Mouse (Mus musculus) kidney, adult 9 months (tissue): ENCODE results near the gene Dcaf11.
A peak's percentile ranks its signal among the peaks of the same experiment; 100 is the strongest.

Source experiments
- DNase-seq: peaks from one replicate; pipeline ENCODE4 v3.0.0; 2022

Gene Dcaf11

DNA sequence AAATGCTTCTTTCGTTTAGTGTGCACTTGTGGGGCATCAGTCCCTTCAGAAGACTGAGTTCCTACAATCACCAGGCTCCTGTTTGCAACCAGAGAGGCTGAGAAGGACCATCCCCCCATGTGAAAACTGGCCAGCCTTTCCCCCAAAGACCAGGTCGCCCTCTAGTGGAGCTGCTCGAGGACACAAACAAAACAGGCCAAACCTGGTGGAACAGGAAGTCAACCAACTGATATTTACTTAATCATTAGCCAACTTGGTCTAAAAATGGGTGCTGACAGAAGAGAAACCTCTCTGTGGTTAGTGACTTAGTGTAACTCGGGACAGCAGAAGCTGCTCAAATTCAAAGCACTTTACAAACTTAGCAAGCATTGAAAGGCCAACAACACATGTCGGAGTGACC is 2.8 kb upstream of the Dcaf11 start:
- peak; percentile 95 for DNase-seq

DNA sequence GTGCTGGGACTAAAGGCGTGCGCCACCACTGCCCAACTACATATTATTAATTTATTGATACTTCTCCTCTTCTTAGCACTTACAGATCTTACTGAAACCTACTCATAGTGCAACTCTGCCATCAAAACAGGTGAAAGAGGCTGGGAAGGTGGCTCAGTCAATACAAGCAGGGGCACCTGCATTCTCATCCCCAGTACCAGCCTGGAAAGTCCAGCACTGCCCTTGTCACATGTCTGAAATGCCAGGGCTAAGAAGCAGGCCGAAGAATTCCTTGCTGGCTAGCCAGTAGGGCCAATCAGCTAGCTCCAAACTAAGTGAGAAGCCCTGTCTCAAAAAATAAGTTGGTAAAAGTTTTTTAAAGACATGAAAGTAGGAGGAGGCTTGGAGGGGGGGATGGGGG is 2.2 kb upstream of the Dcaf11 start:
- DNase-seq, result peak; percentile 60

DNA sequence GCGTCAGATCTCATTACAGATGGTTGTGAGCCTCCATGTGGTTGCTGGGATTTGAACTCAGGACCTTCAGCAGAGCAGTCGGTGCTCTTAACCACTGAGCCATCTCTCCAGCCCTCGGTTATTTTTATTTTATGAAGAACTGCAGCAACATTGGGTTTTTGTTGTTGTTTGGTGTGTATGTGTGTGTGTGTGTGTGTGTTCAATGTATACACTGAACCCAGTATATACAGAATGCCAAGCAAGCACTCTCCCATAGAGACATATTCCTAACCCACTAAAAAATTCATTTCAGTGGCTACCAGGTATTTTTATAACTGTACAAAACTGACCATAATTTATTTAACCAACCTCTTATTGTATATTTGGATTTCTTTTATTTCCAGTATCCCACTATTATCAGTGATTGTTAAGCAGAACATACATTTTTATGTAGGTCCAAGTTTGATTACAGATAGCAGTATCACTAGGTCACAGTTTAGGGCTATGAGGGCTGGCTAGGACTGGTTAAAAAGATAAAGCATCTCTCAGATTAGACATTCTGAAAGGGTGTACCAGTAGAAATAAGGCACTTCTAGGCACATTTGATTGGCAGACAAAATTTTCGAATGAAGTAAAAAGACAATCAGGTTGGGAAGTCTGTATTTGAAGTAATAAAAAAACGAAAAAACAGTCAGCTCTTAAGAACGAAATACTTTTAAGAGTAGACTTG is 912 bp upstream of the Dcaf11 start:
- DNase-seq, result no peak

DNA sequence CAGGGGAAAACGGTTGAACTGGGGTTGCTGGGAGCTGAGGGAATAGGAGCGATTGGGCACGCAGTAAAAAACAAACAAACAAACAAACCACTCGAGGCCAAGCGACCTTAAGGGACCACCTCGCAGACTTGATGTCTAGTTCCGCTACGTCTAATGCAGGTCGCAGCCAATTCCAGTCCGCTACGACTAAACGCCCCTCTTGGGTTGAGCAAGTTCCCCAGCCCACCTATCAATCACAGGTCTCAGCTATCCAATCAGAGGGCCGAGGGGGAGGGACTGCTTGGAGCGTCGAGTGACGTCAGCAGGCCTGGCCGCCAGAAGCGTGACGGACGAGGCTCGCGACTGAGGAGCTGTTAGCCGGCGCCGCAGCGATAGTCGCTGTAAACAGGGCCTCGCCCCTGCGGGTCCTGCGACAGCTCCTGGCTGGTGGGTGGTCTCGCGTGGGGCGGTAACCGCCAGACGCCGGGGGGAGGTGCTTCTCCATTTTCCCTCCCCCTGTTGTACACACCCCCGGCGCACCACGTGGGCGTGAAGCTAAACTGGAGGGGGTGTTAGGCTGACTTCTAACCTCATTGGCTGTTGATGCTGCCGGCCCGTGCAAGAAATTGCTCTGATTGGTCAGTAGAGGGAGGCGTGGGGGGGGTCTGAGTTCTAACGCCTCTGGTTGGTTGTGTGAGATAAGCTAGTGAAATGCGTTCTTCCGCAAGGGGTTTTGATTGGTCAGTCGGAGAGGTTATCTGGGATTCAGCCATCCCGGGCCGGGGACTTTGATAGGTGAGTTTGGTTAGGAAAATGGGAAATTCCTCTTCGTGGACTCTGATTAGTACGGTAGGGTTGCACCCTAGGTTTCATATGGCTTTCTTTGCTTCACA is 632 bp downstream of the Dcaf11 start, which contains the start of gene A730061H03Rik:
Gene A730061H03Rik, minus strand, starts transcription at position 205 of the 872 bp plus-strand sequence.
- peak; percentile 99 for DNase-seq

DNA sequence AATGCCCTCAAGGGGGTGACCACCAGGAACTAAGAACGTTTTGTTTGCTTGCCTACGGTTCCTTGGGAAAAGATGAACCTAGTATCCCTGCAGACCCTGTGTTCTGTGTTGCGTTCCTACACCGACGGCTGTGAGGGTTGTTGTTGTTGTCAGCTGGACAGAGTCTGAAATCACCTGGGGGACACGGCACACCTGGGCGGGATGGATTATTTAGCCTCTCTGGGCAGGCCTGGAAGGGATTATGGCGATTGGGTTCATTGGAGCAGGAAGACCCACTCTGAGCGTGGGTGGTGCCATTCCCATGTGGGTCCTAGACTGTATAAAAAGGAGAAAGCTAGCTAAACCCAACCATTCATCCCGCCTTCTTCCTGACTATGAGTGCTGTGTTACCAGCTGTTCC is 2.1 kb downstream of the Dcaf11 start:
- no peak for DNase-seq

DNA sequence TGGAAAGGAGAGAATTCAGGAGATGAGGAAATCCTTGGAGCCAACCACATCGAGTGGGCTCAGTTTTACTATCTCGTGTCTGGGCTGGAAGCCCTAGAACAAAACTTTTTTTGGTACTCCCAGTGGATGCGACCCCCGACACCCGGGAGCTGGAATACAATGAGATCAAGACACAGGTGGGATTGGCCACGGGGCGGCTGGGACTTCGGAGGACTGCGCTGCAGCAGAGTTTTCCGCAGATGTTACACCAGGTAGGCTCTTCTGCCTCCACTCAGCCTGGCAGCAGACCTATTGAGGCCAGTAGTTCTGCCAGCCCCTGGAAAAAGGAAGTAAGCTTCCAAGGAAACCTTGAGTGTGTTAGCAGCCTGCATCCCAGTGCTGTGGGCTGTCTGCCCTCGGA is 3.4 kb downstream of the Dcaf11 start:
- no peak for DNase-seq

DNA sequence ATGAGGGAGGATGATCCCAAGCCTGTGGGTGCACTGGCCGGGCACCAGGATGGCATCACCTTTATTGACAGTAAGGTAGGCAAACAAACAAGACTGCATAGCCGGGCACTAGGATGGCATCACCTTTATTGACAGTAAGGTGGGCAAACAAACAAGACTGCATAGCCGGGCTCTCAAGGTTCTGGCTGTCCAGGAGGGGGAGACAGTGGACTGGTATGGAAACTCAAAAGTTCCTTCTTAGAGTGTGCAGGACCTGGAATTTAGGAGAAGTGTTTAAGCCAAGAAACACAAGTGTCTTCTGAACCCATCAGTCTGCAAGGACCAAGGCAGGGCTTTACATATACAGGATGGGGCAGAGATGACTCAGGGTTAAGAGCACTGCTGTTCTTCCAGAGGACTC is 5.9 kb downstream of the Dcaf11 start:
- DNase-seq, result no peak

DNA sequence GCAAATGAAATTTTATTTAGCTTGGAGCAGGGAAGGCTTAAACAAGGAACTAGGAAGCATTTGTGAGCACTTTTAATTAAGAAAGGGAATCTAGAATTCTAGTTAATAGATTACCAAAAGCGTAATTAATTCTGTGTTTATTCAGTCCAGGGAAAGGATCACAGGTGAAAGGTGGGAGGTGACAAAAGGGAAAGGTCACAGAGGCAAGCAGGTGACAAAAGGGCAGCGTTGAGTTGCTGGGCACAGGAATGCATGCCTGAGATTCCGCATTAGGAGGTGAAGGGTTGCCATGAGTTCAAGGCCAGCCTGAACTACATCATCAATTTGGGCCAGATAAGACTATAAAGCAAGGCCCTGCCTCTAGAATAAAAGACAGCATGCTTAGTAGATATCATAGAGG is 7.7 kb downstream of the Dcaf11 start:
- DNase-seq, result peak; percentile 64

DNA sequence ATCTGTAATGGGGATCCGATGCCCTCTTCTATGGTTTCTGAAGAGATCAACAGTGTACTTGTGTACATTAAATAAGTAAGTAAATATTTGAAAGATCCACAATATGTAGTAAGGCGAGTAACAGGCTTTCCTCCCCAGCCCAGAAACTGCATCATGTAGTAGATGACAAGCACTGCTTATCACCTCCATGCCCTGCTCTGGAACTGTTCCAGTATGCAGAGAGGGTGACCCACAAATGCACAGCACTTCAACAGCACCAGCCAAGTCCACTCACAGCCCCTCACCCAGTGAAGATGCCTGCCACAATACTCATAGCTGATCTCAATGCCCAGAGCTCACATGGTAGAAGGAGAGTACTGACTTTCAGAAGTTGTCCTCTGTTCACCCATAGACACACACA is 10.8 kb downstream of the Dcaf11 start:
- DNase-seq, result no peak

DNA sequence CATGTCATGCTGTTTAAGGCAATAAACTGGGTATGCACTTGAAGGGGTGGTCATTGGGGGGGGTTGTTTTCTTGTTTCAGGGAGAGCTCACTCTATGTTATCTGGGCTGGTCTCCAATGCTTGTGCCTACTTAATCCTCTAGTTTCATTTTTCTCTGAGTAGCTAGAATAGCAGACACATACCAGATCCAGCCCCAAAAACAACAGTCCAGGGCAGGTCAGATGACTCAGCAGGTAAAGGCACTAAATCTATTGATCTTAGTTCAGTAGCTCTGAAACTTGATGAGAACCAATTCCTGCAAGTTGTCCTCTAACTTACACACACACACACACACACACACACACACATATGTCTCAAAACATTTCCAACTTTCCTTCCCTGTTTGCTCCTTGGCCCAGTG is 12.0 kb downstream of the Dcaf11 start:
- no peak for DNase-seq

DNA sequence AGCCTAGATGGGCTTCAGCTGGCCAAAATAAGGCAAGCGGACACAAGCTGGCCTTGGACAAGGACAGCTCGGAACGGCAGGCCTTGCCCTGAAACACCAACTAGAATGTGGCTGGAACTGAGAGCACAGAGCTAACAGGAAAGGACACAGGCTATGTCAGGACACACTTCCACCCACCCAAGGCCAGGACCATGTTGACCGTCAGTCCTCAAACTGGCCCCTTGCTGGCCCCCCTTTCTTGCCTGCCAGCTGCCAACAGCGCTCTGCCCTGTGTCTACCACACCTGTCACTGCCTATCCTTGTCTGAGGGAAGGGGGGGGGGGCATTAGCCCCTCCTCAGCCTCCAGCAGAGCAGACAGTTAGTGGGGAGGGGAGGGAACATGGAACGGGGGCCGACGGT is 15.5 kb downstream of the Dcaf11 start, which contains the start of gene Fitm1:
Gene Fitm1, plus strand, starts transcription at position 316 of the 400 bp plus-strand sequence.
- DNase-seq, result no peak

DNA sequence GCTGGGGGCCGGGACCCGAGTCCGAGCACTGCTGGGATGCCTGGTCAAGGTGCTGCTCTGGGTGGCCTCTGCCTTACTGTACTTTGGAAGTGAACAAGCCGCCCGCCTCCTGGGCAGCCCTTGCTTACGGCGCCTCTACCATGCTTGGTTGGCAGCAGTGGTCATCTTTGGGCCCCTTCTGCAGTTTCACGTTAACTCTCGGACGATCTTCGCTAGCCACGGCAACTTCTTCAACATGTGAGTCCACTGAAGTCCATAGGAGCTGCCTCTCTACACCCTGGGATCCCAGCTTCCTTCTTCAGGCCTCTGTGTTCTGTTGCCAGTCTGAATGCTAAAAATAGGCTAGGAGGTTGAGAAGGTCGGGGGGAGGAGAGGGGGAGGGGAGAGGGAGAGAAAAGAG is 15.9 kb downstream of the Dcaf11 start:
- peak; percentile 66 for DNase-seq

DNA sequence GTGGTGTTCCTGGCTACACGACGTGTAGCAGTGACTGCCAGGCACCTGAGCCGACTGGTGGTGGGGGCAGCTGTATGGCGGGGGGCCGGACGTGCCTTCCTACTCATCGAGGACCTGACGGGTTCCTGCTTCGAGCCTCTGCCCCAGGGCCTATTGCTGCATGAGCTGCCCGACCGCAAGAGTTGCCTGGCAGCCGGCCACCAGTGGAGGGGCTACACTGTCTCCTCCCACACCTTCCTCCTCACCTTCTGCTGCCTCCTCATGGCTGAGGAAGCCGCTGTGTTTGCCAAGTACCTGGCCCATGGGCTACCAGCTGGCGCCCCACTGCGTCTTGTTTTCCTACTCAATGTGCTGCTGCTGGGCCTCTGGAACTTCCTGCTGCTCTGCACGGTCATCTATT is 16.6 kb downstream of the Dcaf11 start:
- peak; percentile 42 for DNase-seq

DNA sequence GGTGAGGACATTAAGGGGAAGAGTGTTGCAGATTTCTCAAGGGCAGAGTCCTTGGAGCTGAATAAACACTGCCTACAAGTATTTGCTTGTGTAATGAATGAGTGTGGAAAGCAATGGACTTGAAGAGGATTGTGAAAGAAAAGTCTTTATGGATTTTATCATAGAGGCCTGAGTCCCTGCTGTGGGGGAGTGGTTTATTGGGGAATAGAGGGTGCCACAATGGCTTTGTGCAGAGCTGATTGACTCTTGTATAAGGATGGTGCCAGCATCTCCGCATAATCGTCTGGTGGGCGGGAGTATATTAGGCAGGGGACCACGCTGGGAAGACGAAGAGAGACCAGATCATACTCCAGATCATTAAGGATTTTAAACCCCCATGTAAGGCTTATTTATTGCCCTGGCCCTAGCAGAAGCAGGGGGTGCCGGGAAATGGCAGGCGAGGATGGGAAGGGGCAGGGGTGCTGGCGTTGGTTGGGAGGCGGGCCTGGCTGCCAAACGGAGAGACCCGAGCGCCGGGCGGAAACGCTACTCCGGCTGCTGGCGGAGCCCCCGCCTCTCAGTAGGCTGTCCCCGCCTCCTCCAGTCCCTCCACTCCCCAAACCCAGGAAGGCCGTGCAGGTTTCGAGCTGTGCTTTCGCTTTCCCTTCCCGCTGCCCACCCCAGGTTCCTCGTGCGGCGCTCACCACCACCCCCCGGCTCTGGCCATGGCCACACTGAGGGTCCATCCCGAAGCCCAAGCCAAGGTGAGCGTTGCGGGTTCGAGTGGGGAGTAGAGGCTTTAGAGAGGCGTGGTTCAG is 18.3 kb downstream of the Dcaf11 start, which contains the start of gene Psme1:
Gene Psme1, plus strand, starts transcription at position 253 of the 797 bp plus-strand sequence.
- peak; percentile 77 for DNase-seq

DNA sequence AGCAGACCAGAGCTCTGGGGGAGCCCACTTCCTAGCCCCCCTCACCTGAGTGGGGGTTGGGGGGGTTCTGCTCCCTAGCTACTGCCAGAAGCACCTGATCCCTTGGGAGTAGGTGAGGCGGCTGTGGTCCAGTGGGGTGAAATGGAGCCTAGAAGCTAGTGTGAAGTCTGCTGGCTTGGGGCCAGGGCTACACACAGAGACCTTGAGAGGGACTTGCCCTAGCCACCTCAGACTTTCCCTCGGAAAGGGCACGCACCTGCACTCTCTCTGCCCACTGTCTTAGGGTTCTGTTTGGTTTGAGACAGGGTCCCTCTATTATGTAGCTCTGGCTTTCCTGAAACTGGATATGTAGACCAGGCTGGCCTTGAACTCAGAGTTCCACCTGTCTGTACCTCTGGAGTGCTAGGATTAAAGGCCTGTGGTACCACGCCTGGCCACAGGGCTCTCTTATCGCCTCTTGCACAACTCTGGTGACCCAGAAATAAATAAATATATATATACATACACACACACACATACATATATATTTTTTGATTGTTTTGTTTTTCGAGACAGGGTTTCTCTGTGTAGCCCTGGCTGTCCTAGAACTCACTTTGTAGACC is 19.0 kb downstream of the Dcaf11 start:
- DNase-seq, result peak; percentile 79

DNA sequence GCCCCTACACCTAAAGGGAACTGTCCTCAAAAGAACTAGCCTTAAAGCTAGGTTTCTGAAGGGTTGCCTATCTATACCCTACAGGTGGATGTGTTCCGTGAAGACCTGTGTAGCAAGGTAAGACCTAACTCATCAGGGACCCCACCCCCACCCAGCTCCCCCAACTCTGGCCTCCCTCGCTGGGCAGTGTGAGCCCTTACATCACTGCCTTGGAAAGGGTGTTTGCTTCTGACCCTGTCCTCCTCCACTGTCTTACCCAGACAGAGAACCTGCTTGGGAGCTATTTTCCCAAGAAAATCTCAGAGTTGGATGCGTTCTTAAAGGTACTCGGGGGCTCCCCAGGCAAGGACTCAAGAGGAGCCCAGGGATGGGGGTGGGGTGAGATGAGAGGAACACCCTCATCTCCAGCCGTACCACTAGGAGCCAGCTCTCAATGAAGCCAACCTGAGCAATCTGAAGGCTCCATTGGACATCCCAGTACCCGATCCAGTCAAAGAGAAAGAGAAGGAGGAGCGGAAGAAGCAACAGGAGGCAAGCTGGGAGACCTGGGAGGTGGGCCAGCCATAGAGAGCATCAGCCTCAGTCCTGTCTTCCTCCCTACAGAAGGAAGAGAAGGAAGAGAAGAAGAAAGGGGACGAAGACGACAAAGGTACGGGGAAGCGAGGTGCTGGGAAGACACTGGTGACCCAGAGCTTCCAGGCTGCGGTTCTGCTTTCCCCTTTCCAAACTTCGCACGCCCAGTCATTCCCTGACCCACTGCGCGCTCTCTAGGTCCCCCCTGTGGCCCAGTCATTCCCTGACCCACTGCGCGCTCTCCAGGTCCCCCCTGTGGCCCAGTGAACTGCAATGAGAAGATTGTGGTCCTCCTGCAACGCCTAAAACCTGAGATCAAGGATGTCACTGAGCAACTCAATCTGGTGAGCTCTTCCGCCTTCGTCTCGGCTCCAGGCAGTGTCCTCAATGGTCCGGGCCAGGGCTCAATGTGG is 20.0 kb downstream of the Dcaf11 start:
- no peak for DNase-seq

DNA sequence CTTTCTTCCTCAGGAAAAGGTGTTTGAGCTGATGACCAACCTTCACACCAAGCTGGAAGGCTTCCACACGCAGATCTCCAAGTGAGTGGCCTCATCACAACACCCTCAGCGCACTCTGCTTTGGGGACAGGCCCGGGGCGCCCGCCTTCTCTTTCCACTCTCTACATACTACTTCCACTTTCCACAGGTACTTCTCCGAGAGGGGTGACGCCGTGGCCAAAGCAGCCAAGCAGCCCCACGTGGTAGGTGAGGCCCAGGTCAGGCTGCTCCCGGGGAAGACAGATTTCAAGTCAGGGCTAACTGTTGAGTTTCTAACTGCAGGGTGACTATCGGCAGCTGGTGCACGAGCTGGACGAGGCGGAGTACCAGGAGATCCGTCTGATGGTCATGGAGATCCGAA is 20.9 kb downstream of the Dcaf11 start:
- DNase-seq, result no peak

DNA sequence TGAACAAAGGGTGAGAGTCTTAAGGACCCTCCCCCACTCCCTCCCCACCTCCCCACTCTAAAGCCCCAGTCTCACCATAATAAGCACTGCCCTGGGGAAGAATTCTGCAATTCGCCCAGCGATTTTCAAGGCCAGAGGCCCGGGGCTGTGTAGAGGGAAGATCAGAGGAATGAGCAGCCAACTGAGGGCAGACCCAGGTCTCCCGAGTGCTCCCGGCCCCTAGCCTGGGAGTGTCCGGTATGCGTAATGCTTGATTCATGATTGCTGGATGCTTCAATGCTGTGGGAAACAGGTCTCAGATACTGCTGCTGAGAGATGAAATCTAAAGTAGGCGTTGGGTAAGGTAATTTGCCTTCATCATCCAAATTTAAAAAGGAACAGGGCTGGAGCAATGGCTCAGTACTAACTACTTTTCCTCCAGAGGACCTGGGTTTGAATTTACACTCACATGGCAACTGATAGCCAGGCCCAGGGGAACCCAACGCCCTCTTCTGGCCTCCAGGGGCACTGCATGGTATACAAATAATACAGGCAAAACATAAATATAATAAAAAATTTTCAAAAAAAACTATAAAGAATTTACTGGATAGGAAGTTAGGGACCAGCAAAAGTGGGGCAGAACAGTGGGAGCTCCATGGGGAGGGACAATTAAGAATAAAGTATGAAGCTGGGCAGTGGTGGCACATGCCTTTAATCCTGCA is 22.3 kb downstream of the Dcaf11 start:
- DNase-seq, result no peak

DNA sequence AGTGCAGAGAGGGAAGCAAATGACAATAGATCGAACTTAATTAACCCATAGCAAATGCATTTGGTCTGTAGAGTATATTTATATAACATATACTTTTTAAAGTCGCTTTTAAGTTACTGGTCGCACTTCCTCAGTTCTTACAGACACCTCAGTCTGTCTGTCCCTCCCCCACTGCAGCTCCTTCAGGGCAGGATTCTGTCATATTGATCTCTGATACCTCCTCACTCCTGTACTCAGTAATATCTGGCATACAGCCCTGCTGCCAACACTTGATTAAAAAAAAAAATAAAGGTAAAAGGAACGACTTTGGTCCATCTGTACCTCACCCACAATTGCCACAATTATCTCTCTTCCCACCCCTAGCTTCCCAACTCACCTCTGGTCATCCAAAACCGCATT is 24.5 kb downstream of the Dcaf11 start:
- no peak for DNase-seq

DNA sequence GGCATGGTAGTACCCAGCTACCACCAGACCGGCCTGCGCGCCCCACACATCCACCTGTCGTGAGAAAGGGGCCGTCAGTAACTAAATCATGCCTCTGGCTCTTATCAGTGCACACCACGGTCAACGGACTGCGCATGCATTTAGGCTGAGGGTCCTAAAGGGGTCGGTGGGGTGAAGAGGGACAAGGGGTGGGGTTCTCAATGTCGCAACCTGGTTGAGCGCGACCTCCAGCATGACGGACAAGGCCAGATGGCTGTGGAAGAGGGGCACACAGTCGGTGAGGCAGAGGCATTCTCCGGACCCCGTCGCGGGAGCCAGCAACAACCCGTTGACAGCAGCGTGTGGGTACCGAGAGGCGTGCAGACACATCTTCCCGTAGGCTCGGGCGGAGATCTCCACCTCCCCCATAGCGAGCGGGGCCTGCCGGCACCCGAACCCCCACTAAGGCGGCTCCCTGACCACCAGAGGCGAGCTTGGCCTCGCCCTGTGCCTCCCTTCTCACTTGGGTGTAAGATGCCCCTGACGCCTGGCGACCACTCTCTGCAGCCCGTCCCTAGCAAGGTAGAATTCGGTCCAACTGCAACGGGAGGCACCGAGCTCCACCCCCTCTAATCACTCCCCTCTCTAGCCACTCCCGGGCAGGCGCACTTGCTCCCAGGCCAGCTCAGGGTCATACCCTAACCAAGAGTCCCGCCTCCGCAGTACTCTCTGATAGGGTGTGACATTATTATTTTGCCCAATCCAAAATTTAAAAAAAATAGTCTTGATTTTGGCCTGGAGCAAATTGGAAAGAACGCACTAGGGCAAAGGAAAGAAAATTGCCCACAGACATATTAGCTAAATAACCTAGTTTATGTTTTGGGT is 25.1 kb downstream of the Dcaf11 start, which contains the start of gene Emc9:
Gene Emc9, minus strand, starts transcription at position 601 of the 864 bp plus-strand sequence.
- DNase-seq, result peak; percentile 87
